Mouse (Mus musculus): ENCODE data around the gene Gm9376. TPM values are rescaled to one million over a fixed set of nuclear protein-coding genes. Genes with fewer than 3 reads are reported as not detected.

Gm9376 gene
- polyA plus RNA-seq, 1 experiment from 2014 or later: not detected

DNA sequence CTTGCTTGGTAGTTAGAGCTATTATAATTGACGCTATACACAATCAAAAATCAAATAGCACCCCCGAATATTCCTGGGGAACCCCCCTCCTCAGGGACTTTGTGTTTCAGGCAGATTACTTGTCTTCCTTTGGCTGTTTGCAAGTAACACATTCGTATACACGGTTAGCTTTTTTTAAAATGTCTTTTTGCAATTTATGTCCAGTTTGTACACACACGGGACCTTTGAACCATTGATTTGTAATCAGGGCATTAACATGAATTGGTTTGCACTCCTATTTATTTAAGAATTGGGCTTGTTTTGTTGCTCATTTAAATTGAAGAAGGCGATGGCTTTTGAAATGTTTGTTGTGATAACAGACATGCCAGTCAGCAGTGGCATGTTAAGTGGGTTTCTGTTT, 29.0 kb upstream of the Gm9376 start:
- DNase-seq (ENCODE audit: low spot score): no peak
- WGBS: 11% methylated on average over 6 of the region's 6 CpGs
- peaks cover 26% of the 10 kb centered on the region for H3K4me1 ChIP-seq
- no peaks in the 10 kb centered on the region for H3K9me3 ChIP-seq
- H3K36me3 ChIP-seq: no peaks in the 10 kb centered on the region
- H3K27me3 ChIP-seq (ENCODE audit: insufficient read depth, poor library complexity, severe bottlenecking): peaks cover 76% of the 10 kb centered on the region
- H3K27ac ChIP-seq: no peak overlapping the region
- H3K4me3 ChIP-seq: no peak overlapping the region

DNA sequence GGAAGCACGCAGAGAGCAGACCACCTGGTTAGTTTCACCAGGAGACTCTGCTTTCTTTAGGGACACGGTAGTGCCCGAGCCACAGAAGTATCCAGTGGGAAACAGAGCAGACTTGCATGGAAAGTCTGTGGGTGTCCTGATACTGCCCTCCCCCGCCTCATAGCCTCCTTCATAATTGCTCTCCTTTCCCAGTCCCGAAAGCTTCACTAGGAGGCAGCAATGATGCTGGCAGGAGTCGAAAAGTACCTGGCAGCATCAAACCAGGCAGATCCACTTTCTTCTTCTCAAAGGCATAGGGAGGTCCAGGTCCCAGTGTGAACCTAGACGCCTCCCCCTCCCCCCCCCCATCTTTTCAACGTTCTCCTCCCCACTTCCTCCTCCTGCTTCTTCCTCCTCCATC, 27.4 kb upstream of the Gm9376 start:
- no peak for DNase-seq (ENCODE audit: low spot score)
- peaks cover 26% of the 10 kb centered on the region for H3K4me1 ChIP-seq
- H3K9me3 ChIP-seq: peaks cover 10% of the 10 kb centered on the region; the same call in 1 of the 2 replicates
- H3K36me3 ChIP-seq: no peaks in the 10 kb centered on the region
- H3K27ac ChIP-seq: no peak overlapping the region
- no peak overlapping the region for H3K4me3 ChIP-seq
- H3K27me3 ChIP-seq (ENCODE audit: insufficient read depth, poor library complexity, severe bottlenecking): peaks cover 67% of the 10 kb centered on the region
- WGBS: 6% methylated on average over 8 of the region's 8 CpGs

DNA sequence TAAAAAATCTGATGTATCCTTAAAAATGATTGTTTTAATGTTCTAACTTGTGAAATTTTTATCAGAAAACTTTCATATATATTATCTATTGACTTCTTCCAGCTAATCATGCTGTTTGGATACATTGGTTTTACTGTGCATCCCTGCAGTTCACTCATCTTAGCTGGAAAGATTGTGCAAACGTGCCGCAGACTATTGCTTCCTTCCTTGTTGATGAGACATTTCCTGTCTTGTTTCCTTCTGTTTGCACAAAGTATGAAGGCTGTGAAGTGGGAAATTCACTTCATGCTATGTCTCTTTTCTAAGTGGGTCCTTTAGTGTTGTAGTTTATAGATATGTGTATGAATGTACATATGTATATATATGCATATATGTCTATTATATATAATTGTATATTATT, 25.3 kb upstream of the Gm9376 start:
- DNase-seq (ENCODE audit: low spot score): no peak
- 77% methylated on average over 2 of the region's 2 CpGs for WGBS
- Histone ChIP-seq H3K27ac (no peak overlapping the region), H3K36me3 (no peaks in the 10 kb centered on the region), H3K9me3 (peaks cover 10% of the 10 kb centered on the region; the same call in 1 of the 2 replicates), H3K4me1 (peaks cover 5% of the 10 kb centered on the region), H3K27me3 (ENCODE audit: insufficient read depth, poor library complexity, severe bottlenecking) (peaks cover 47% of the 10 kb centered on the region), H3K4me3 (no peak overlapping the region)

DNA sequence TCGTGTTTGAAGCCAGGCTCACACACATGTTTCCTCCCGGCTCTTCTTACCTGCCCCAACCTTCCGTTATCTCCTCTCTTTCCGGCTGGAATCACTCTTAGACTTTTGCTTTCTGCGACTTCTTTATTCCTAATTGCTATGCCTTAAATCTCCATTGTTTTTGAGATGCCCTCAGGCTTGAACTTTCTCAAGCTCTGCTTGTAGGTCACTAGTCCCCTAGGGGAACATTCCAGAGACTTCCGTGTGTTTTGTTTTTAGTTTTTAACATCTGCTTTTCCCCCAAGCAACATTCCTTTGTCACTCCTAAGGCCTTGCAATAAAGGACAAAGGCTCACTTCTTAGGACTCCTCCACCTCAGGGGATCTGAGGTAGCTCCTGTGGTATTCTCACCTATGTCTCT, 13.4 kb upstream of the Gm9376 start:
- H3K4me3 ChIP-seq: no peak overlapping the region
- no peak for DNase-seq (ENCODE audit: low spot score)
- no peaks in the 10 kb centered on the region for H3K27me3 ChIP-seq (ENCODE audit: insufficient read depth, poor library complexity, severe bottlenecking)
- H3K27ac ChIP-seq: no peak overlapping the region
- no peaks in the 10 kb centered on the region for H3K36me3 ChIP-seq
- H3K4me1 ChIP-seq: no peaks in the 10 kb centered on the region
- no peaks in the 10 kb centered on the region for H3K9me3 ChIP-seq
- WGBS: 85% methylated on average over 6 of the region's 6 CpGs

DNA sequence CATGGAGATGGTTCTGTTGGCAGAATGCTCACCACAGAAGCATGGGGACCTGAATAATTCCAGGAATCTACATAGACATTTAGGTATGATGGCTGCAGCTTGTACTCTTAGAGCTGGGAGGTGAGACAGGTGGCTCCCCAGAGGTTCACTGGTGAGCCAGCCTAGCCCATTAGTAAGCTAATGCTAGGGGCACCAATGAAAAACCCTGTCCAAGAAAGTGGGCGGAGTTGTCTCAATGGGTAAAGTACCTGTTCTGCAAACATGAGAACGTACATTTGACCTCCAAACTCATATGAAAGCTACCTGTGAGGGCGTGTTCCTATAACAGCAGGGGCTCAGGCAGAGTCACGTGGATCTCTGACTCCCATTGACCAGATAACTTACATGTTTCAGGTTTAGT, 2.1 kb downstream of the Gm9376 start:
- no peak overlapping the region for H3K27ac ChIP-seq
- 0 out of 2 replicates have a peak, but pooled peaks cover 4% of the 10 kb centered on the region for H3K27me3 ChIP-seq (ENCODE audit: insufficient read depth, poor library complexity, severe bottlenecking)
- no peak overlapping the region for H3K4me3 ChIP-seq
- 83% methylated on average over 4 of the region's 4 CpGs for WGBS
- H3K36me3 ChIP-seq: no peaks in the 10 kb centered on the region
- H3K9me3 ChIP-seq: no peaks in the 10 kb centered on the region
- no peaks in the 10 kb centered on the region for H3K4me1 ChIP-seq
- no peak for DNase-seq (ENCODE audit: low spot score)

DNA sequence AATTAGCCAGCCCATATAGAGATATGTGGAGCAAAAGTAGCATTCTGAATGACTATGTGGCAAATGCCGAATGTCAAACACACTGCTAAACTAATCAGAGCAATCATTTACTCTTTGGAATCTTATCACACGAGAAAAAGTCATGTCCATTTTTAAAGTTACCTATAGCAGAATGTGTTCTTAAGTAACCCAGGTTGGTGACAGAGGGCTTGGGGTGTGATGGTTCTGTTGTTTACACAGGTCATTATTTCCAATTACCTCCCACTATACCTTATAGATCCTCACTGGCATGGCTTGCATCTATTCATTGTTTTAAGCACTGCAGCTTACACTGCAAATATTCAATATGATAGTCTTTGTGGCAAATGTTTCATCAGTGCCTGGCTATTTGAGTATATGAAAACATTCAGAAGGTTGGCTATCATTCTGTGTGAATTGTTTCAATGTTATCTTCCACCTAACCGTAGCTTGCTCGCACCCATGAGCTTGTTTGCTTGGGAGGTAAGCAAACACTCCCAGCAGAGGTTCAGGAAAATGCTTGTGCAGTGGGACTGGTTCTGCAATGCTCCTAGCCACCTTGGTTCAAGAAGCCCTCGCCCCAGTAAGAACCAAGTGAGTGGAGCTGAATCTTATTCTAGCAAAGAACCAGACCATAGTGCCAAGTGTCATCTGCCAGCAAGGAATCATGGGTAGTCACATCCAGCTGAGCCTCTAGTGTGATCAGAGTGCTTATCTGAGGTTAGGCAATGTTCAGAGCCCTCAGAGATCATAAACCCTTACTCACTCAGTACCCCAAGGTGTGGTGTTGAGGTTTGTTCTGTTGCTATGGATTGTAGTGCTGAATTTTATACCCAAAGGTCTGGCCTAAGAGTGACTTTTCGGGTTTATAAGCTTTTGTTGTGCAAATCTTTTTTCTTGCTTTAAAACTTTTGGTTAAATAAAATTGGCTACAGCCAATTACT, 6.1 kb downstream of the Gm9376 start:
- no peaks in the 10 kb centered on the region for H3K36me3 ChIP-seq
- H3K9me3 ChIP-seq: no peaks in the 10 kb centered on the region
- no peak overlapping the region for H3K27ac ChIP-seq
- 67% methylated on average over 6 of the region's 6 CpGs for WGBS
- H3K4me3 ChIP-seq: no peak overlapping the region
- H3K27me3 ChIP-seq (ENCODE audit: insufficient read depth, poor library complexity, severe bottlenecking): 0 out of 2 replicates have a peak, but pooled peaks cover 4% of the 10 kb centered on the region
- H3K4me1 ChIP-seq: no peaks in the 10 kb centered on the region
- no peak for DNase-seq (ENCODE audit: low spot score)

DNA sequence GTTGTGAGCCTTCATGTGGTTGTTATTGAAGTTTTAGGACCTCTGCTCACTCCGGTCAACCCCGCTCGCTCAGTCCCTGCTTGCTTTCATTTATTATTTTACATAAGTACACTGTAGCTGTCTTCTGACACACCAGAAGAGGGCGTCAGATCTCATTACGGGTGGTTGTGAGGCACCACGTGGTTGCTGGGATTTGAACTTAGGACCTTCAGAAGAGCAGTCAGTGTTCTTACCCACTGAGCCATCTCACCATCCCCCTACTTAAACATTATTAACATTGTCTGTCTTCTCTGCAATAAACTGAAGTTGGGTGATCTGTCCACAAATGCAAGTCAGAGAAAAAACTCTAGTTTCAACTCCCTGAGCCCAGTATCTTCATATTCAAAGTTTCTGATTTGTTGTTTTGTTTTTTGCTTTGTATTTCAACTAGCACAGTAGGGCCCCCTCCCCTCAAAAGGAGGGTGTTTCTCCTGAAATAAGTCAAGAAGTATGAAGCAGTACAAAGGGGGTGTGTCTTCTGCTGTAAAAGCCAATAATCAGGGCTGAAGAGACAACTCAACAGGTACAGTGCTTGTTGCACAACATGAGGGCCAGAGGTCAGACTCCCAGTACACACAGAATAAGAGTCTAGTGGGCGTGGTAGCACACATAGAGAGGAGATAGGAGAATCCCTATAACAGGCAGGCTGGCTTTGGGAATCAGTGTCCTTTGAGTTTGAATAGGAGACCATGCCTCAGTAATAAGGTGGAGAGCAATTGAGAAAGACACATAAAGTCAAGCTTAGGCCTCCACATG, 11.1 kb downstream of the Gm9376 start:
- DNase-seq (ENCODE audit: low spot score): no peak
- Histone ChIP-seq H3K27me3 (ENCODE audit: insufficient read depth, poor library complexity, severe bottlenecking) (no peaks in the 10 kb centered on the region), H3K4me3 (no peak overlapping the region), H3K36me3 (no peaks in the 10 kb centered on the region), H3K9me3 (peaks cover 8% of the 10 kb centered on the region), H3K4me1 (no peaks in the 10 kb centered on the region), H3K27ac (no peak overlapping the region)
- 78% methylated on average over 7 of the region's 7 CpGs for WGBS

DNA sequence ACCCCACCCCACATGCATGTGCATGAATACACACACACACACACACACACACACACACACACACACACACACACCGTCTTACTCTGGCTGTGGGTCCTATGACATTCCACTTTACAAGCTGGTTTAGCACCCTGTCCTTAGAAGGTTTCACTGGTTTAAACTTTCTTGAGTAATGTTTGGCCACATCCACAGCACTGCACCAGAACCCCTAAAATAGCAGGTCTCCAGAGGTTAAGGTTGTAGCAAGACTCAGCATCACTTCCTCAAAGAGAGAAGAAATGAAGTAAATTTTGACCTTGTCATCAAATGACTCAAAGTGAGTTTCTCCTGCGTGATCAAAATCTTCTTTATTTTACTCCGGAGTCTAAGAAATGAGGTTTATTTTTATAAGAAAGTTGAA, 15.5 kb downstream of the Gm9376 start:
- Histone ChIP-seq H3K27ac (no peak overlapping the region), H3K9me3 (peaks cover 8% of the 10 kb centered on the region), H3K4me1 (no peaks in the 10 kb centered on the region), H3K36me3 (no peaks in the 10 kb centered on the region), H3K27me3 (ENCODE audit: insufficient read depth, poor library complexity, severe bottlenecking) (no peaks in the 10 kb centered on the region), H3K4me3 (no peak overlapping the region)
- 86% methylated on average over 3 of the region's 3 CpGs for WGBS
- no peak for DNase-seq (ENCODE audit: low spot score)

DNA sequence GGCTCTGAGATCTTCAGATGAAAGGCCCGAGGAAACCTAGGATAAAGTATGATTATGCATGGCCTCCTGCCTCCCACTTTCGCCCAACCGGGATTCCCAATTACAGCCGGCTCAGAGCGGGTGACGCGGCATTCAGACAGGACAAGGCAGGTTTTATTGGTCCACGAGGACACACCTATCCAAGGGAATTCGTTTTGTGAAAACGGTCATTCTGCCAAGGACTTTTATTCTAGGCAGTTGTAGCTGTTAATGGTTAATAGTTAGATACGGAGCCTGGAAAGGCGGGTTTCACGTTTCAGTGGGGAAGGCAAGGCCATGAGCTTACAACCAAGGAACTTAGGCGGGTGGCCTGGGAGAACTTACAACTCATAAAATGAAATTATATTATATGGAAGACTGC, 16.2 kb downstream of the Gm9376 start:
- Histone ChIP-seq H3K4me3 (no peak overlapping the region), H3K27me3 (ENCODE audit: insufficient read depth, poor library complexity, severe bottlenecking) (no peaks in the 10 kb centered on the region), H3K36me3 (no peaks in the 10 kb centered on the region), H3K4me1 (no peaks in the 10 kb centered on the region), H3K9me3 (peaks cover 8% of the 10 kb centered on the region), H3K27ac (no peak overlapping the region)
- no peak for DNase-seq (ENCODE audit: low spot score)
- WGBS: 78% methylated on average over 14 of the region's 14 CpGs

DNA sequence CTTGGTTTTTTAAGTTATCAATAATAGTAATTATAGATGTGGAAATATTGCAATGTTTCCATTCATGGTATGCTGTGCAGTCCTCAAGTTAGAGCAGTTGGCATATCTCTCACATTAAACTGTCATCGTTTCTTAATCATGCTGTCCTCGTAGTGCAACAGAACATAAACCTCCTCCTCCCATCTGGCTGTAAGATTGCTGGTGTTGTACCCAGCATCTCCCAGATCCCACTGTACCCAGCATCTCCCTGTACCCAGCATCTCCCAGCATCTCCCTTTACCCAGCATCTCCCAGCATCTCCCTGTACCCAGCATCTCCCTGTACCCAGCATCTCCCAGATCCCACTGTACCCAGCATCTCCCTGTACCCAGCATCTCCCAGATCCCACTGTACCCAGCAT, 19.3 kb downstream of the Gm9376 start:
- H3K36me3 ChIP-seq: no peaks in the 10 kb centered on the region
- H3K27ac ChIP-seq: no peak overlapping the region
- H3K27me3 ChIP-seq (ENCODE audit: insufficient read depth, poor library complexity, severe bottlenecking): no peaks in the 10 kb centered on the region
- no peaks in the 10 kb centered on the region for H3K9me3 ChIP-seq
- no peak overlapping the region for H3K4me3 ChIP-seq
- H3K4me1 ChIP-seq: no peaks in the 10 kb centered on the region
- DNase-seq (ENCODE audit: low spot score): no peak
- 90% methylated on average over 2 of the region's 2 CpGs for WGBS

DNA sequence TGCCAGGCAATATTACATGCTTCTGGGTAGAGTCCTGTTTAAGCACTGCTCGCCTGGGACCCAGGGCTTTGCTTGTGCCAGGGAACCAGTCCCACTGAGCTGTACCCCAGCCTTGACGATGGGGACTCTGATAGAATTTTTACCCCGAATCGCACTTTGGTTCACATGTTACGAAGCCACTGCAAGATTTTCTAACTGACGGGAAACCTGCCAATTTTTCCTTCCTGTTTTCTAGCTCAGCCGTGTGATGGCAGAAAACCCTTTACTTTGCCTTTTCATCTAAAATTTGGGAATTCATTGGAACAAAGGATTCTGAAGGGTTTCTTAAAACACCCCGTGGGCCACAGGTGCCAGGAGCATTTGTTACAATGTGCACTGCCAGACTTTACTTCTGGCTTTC, 22.4 kb downstream of the Gm9376 start:
- H3K36me3 ChIP-seq: no peaks in the 10 kb centered on the region
- H3K27ac ChIP-seq: no peak overlapping the region
- H3K9me3 ChIP-seq: no peaks in the 10 kb centered on the region
- WGBS: 86% methylated on average over 8 of the region's 8 CpGs
- no peak for DNase-seq (ENCODE audit: low spot score)
- H3K4me1 ChIP-seq: no peaks in the 10 kb centered on the region
- H3K4me3 ChIP-seq: no peak overlapping the region
- no peaks in the 10 kb centered on the region for H3K27me3 ChIP-seq (ENCODE audit: insufficient read depth, poor library complexity, severe bottlenecking)

DNA sequence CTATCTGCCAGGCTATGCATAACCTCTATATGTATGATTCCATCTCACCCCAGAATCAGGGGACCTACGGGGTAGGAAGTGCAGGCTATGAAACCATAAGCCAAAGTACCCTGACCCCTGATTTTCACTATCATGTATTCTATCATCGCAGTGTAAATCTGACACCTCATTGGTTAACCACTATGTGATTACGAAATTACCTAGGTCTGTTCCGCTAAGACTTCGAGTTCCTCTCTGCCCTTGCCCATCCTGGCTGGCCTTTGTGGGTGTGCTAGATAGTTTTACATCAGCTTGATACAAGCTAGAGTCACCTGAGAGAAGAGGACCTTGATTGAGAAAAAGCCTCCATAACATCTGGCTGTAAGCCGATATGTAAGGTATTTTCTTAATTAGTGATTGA, 23.2 kb downstream of the Gm9376 start:
- 90% methylated on average over 6 of the region's 6 CpGs for WGBS

DNA sequence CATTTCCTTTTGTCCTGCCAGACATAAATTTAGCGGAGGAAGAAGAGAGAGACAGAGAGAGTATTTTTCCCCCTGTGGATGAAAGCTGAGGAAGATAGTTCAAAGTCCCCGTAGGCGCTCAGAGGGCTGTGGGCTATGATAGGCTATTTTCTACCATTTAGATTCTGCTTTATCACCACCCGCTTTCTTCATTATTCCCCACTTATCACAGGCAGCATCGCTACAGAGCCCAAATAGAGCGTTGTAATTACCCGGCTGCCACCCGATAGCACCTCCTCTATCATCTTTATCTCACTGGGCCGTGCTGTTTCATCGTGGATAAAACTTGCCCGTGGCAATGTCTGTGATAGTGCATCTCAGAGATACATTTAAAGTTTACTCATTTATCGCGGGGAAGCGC, 35.8 kb downstream of the Gm9376 start:
- Histone ChIP-seq H3K27ac (no peak overlapping the region), H3K4me3 (no peak overlapping the region), H3K9me3 (no peaks in the 10 kb centered on the region), H3K4me1 (no peaks in the 10 kb centered on the region), H3K36me3 (no peaks in the 10 kb centered on the region), H3K27me3 (ENCODE audit: insufficient read depth, poor library complexity, severe bottlenecking) (peaks cover 13% of the 10 kb centered on the region)
- WGBS: 74% methylated on average over 14 of the region's 14 CpGs
- no peak for DNase-seq (ENCODE audit: low spot score)

More for the DNA sequence above, 23.2 kb downstream of the Gm9376 start:
- no peaks in the 10 kb centered on the region for H3K9me3 ChIP-seq
- no peaks in the 10 kb centered on the region for H3K4me1 ChIP-seq
- no peaks in the 10 kb centered on the region for H3K36me3 ChIP-seq
- no peaks in the 10 kb centered on the region for H3K27me3 ChIP-seq (ENCODE audit: insufficient read depth, poor library complexity, severe bottlenecking)
- no peak for DNase-seq (ENCODE audit: low spot score)
- no peak overlapping the region for H3K4me3 ChIP-seq
- no peak overlapping the region for H3K27ac ChIP-seq
